Mouse (Mus musculus): ENCODE results near the gene Ccm2l. TPM values are rescaled to one million over a fixed set of nuclear protein-coding genes. Genes with fewer than 3 reads are reported as not detected.
A peak's percentile ranks its signal among the peaks of the same experiment; 100 is the strongest.

The Ccm2l gene
- polyA plus RNA-seq, 1 experiment from 2014 or later: 2.5 TPM

GRCm38 (mm10) chr2:153032973-153033372 lies 32.8 kb upstream of the Ccm2l start:
- Histone ChIP-seq H3K27me3 (peaks cover 92% of the 10 kb centered on the region), H3K36me3 (no peaks in the 10 kb centered on the region), H3K9ac (replicated peaks) (no peak overlapping the region), H3K27ac (no peak overlapping the region), H3K4me3 (replicated peaks) (no peak overlapping the region), H3K4me2 (no peak overlapping the region), H3K9me3 (no peaks in the 10 kb centered on the region), H3K4me1 (replicated peaks) (peaks cover 10% of the 10 kb centered on the region)
- WGBS: 16% methylated on average over 4 of the region's 4 CpGs
- ATAC-seq (ENCODE audit: insufficient number of reproducible peaks, insufficient read depth, low FRiP score, low TSS enrichment, low read depth): no peak

- Histone ChIP-seq H3K9me3 (no peaks in the 10 kb centered on the region), H3K27ac (no peak overlapping the region), H3K4me3 (replicated peaks) (no peak overlapping the region), H3K27me3 (peaks cover 94% of the 10 kb centered on the region), H3K9ac (replicated peaks) (no peak overlapping the region), H3K4me1 (replicated peaks) (peaks cover 10% of the 10 kb centered on the region), H3K36me3 (no peaks in the 10 kb centered on the region), H3K4me2 (no peak overlapping the region)
- WGBS: 71% methylated on average over 5 of the region's 5 CpGs
- no peak for ATAC-seq (ENCODE audit: insufficient number of reproducible peaks, insufficient read depth, low FRiP score, low TSS enrichment, low read depth)
Measured at GRCm38 (mm10) chr2:153033545-153034230, 32.1 kb upstream of the Ccm2l start.

- no peak overlapping the region for H3K4me2 ChIP-seq
- H3K9me3 ChIP-seq: no peaks in the 10 kb centered on the region
- no peak overlapping the region for H3K4me3 ChIP-seq (replicated peaks)
- no peaks in the 10 kb centered on the region for H3K36me3 ChIP-seq
- WGBS: 24% methylated on average over 2 of the region's 2 CpGs
- no peak for ATAC-seq (ENCODE audit: insufficient number of reproducible peaks, insufficient read depth, low FRiP score, low TSS enrichment, low read depth)
- H3K27me3 ChIP-seq: peaks cover 77% of the 10 kb centered on the region
- peaks cover 7% of the 10 kb centered on the region for H3K4me1 ChIP-seq (replicated peaks)
- no peak overlapping the region for H3K9ac ChIP-seq (replicated peaks)
- H3K27ac ChIP-seq: no peak overlapping the region
Measured at GRCm38 (mm10) chr2:153036690-153037089, 29.1 kb upstream of the Ccm2l start.

- Histone ChIP-seq H3K4me3 (replicated peaks) (no peak overlapping the region), H3K4me2 (no peak overlapping the region), H3K9me3 (no peaks in the 10 kb centered on the region), H3K27me3 (peaks cover 22% of the 10 kb centered on the region), H3K36me3 (no peaks in the 10 kb centered on the region), H3K4me1 (replicated peaks) (0 out of 2 replicates have a peak, but pooled peaks cover 2% of the 10 kb centered on the region), H3K27ac (no peak overlapping the region), H3K9ac (replicated peaks) (no peak overlapping the region)
- 59% methylated on average over 3 of the region's 3 CpGs for WGBS
- ATAC-seq (ENCODE audit: insufficient number of reproducible peaks, insufficient read depth, low FRiP score, low TSS enrichment, low read depth): no peak
Measured at GRCm38 (mm10) chr2:153043886-153044285, 21.9 kb upstream of the Ccm2l start.

GRCm38 (mm10) chr2:153045884-153046299 lies 19.9 kb upstream of the Ccm2l start:
- no peak overlapping the region for H3K4me3 ChIP-seq (replicated peaks)
- H3K27ac ChIP-seq: no peak overlapping the region
- no peaks in the 10 kb centered on the region for H3K36me3 ChIP-seq
- peaks cover 35% of the 10 kb centered on the region for H3K27me3 ChIP-seq
- 33% methylated on average over 8 of the region's 8 CpGs for WGBS
- H3K9me3 ChIP-seq: no peaks in the 10 kb centered on the region
- 0 out of 2 replicates have a peak, but pooled peaks cover 2% of the 10 kb centered on the region for H3K4me1 ChIP-seq (replicated peaks)
- no peak overlapping the region for H3K4me2 ChIP-seq
- no peak for ATAC-seq (ENCODE audit: insufficient number of reproducible peaks, insufficient read depth, low FRiP score, low TSS enrichment, low read depth)
- H3K9ac ChIP-seq (replicated peaks): no peak overlapping the region

DNA sequence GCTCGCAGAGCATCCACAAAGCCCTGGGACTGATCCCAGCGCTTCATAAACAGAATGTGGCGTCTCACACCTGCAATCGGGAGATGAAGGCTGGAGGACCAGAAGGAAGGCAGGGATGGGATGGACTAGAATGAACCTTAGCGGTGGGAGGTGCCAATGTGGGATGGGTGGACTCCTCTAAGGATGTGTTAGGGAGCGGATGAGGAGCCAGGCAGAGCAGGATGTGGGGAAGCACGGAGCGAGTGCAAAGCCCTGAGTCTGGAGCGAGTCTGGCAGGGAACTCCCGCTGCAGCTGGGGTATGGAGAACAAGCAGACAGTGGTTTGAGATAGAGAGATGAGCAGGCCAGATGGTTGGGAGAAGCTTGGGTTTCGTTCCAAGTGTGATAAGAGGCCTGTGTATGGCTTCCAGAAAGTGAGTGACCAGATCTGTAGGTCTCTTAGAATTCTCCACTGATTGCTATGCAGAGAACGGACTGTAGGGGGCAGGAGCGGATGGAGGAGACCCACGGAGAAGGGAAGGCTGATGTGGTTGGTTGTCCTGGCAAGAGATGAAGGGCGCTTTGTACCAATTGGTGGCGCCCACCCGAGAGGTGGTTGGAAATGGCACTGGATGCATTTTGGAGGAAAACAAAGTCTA lies 17.8 kb upstream of the Ccm2l start:
- Histone ChIP-seq H3K4me2 (no peak overlapping the region), H3K4me3 (replicated peaks) (no peak overlapping the region)
- ATAC-seq (ENCODE audit: insufficient number of reproducible peaks, insufficient read depth, low FRiP score, low TSS enrichment, low read depth): no peak

DNA sequence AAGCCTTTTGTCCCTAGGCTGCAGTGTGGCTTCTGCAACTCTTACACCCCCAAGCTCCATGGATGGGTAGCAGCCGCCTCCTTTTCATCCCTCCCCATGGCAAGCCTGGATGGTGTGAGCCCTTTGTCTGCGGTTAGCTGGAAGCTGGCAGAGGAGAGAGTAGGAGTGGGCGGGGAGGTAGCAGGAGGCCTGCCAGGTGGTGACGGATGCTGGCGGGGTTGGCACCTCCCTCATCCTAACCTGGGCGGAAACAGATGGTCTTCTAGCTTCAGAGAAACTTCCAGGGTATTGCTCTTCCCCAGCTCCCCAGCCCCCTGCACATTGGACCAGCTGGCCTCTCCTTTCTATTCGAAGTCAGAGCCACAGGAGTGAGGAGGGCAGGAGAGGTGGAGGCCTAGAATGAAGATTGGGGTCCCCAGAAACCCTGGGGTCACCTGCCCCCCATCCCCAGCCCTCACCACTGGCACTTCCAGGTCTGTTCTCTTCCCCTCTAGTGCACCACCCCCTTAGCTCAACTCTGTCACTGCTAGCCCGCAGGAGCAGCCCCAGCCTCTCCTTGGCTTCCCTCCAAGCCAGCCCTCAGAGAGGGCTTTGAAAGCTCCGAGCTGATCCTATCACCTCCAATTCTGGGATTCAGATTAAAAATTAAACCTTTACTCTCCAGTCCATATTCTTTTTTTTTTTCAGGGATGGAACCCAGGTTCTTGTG lies 16.3 kb upstream of the Ccm2l start:
- Histone ChIP-seq H3K4me1 (replicated peaks) (0 out of 2 replicates have a peak, but pooled peaks cover 7% of the 10 kb centered on the region), H3K27ac (no peak overlapping the region), H3K27me3 (peaks cover 61% of the 10 kb centered on the region), H3K9ac (replicated peaks) (no peak overlapping the region), H3K4me2 (no peak overlapping the region), H3K36me3 (no peaks in the 10 kb centered on the region), H3K4me3 (replicated peaks) (no peak overlapping the region), H3K9me3 (no peaks in the 10 kb centered on the region)
- ATAC-seq (ENCODE audit: insufficient number of reproducible peaks, insufficient read depth, low FRiP score, low TSS enrichment, low read depth): no peak
- WGBS: 34% methylated on average over 9 of the region's 9 CpGs

More for the DNA sequence above, 17.8 kb upstream of the Ccm2l start:
- Histone ChIP-seq H3K36me3 (no peaks in the 10 kb centered on the region), H3K9me3 (no peaks in the 10 kb centered on the region), H3K9ac (replicated peaks) (no peak overlapping the region), H3K4me1 (replicated peaks) (0 out of 2 replicates have a peak, but pooled peaks cover 7% of the 10 kb centered on the region), H3K27ac (no peak overlapping the region), H3K27me3 (peaks cover 46% of the 10 kb centered on the region)
- 43% methylated on average over 17 of the region's 17 CpGs for WGBS

GRCm38 (mm10) chr2:153049997-153050358 lies 15.8 kb upstream of the Ccm2l start:
- H3K4me3 ChIP-seq (replicated peaks): no peak overlapping the region
- peaks cover 65% of the 10 kb centered on the region for H3K27me3 ChIP-seq
- H3K9me3 ChIP-seq: no peaks in the 10 kb centered on the region
- H3K27ac ChIP-seq: no peak overlapping the region
- no peak overlapping the region for H3K9ac ChIP-seq (replicated peaks)
- H3K4me2 ChIP-seq: no peak overlapping the region
- no peaks in the 10 kb centered on the region for H3K36me3 ChIP-seq
- H3K4me1 ChIP-seq (replicated peaks): 0 out of 2 replicates have a peak, but pooled peaks cover 7% of the 10 kb centered on the region
- WGBS: 86% methylated on average over 4 of the region's 4 CpGs
- no peak for ATAC-seq (ENCODE audit: insufficient number of reproducible peaks, insufficient read depth, low FRiP score, low TSS enrichment, low read depth)

- ATAC-seq (ENCODE audit: insufficient number of reproducible peaks, insufficient read depth, low FRiP score, low TSS enrichment, low read depth): no peak
- Histone ChIP-seq H3K4me2 (no peak overlapping the region), H3K36me3 (no peaks in the 10 kb centered on the region), H3K9me3 (no peaks in the 10 kb centered on the region), H3K9ac (replicated peaks) (no peak overlapping the region), H3K27ac (no peak overlapping the region), H3K27me3 (peaks cover 65% of the 10 kb centered on the region), H3K4me1 (replicated peaks) (0 out of 2 replicates have a peak, but pooled peaks cover 6% of the 10 kb centered on the region), H3K4me3 (replicated peaks) (no peak overlapping the region)
- 84% methylated on average over 6 of the region's 6 CpGs for WGBS
Measured at GRCm38 (mm10) chr2:153051095-153051494, 14.7 kb upstream of the Ccm2l start.

- H3K9me3 ChIP-seq: no peaks in the 10 kb centered on the region
- 0 out of 2 replicates have a peak, but pooled peaks cover 5% of the 10 kb centered on the region for H3K4me1 ChIP-seq (replicated peaks)
- H3K4me2 ChIP-seq: no peak overlapping the region
- no peaks in the 10 kb centered on the region for H3K36me3 ChIP-seq
- H3K27ac ChIP-seq: no peak overlapping the region
- 78% methylated on average over 9 of the region's 9 CpGs for WGBS
- H3K27me3 ChIP-seq: peaks cover 65% of the 10 kb centered on the region
- no peak overlapping the region for H3K4me3 ChIP-seq (replicated peaks)
- ATAC-seq (ENCODE audit: insufficient number of reproducible peaks, insufficient read depth, low FRiP score, low TSS enrichment, low read depth): no peak
- no peak overlapping the region for H3K9ac ChIP-seq (replicated peaks)
Measured at GRCm38 (mm10) chr2:153051537-153051936, 14.2 kb upstream of the Ccm2l start.

- ATAC-seq (ENCODE audit: insufficient number of reproducible peaks, insufficient read depth, low FRiP score, low TSS enrichment, low read depth): no peak
- Histone ChIP-seq H3K36me3 (no peaks in the 10 kb centered on the region), H3K4me1 (replicated peaks) (0 out of 2 replicates have a peak, but pooled peaks cover 5% of the 10 kb centered on the region), H3K27me3 (peaks cover 61% of the 10 kb centered on the region), H3K9ac (replicated peaks) (no peak overlapping the region), H3K4me3 (replicated peaks) (peak overlapping the region; percentile 21), H3K4me2 (peak overlapping the region; percentile 26), H3K9me3 (no peaks in the 10 kb centered on the region), H3K27ac (no peak overlapping the region)
- WGBS: 6% methylated on average over 30 of the region's 30 CpGs
Measured at GRCm38 (mm10) chr2:153052700-153053351, 12.9 kb upstream of the Ccm2l start.

Measured in limb, embryonic 12.5 days (tissue).